Mouse (Mus musculus) cerebellum, adult 2 months (tissue): ENCODE measurements around the gene Tmtc1.

ENCODE experiments used
- CTCF ChIP-seq: fragments of 200-500 bp; IDR thresholded peaks from 2 replicates; pipeline ENCODE4 v1.5.1; 2011; ENCODE audit warnings: low read depth, mild to moderate bottlenecking, control low read depth, low read length, moderate library complexity, borderline replicate concordance; ENCODE audit not compliant: insufficient read depth
- POLR2A ChIP-seq: fragments of 200-500 bp; IDR thresholded peaks from 2 replicates; pipeline ENCODE4 v1.6.1; 2011; ENCODE audit warnings: low read length, control low read depth, borderline replicate concordance; ENCODE audit not compliant: insufficient read depth

DNA sequence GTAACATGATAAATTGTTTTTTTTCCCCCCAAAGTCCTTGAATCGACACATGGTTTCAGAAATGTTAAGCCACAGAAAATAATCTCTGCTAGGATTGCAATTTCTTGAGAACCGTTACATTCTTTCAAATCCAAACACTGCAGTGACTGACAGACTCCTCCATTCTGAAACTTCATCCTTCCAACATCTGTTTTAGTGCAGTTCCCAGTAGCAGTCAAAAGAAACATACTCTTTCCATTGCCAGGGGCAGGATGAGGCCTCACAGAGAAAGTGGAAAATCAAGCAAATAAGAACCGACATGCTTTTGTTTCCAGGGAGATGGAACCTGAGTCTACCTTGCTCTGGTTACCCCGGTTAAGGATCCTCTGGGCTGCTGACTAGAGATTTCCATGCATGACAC is 147.1 kb downstream of the Tmtc1 start:
- TF ChIP-seq CTCF (no peak), POLR2A (no peak)
